Mouse (Mus musculus) C2C12 (cell line): ENCODE data around the gene Cyb5rl.

Experiments
- CEBPB ChIP-seq: IDR thresholded peaks from one replicate; pipeline ENCODE4 v1.6.1; 2011; ENCODE audit warnings: low read depth, mild to moderate bottlenecking, control low read depth, moderate library complexity
- CTCF ChIP-seq: IDR thresholded peaks from one replicate; pipeline ENCODE4 v1.5.1; 2011; ENCODE audit not compliant: control insufficient read depth, insufficient read depth, insufficient read length
- FOSL1 ChIP-seq: IDR thresholded peaks from one replicate; pipeline ENCODE4 v1.8.0; 2011; ENCODE audit warnings: mild to moderate bottlenecking, low read length; ENCODE audit not compliant: poor library complexity, insufficient read depth, severe bottlenecking
- MAX ChIP-seq: IDR thresholded peaks from one replicate; pipeline ENCODE4 v1.6.1; 2011; ENCODE audit warnings: mild to moderate bottlenecking, control low read depth
- MYOD1 ChIP-seq: IDR thresholded peaks from one replicate; pipeline ENCODE4 v1.6.1; 2011; ENCODE audit warnings: low read depth; ENCODE audit not compliant: control insufficient read depth, insufficient read length
- MYOG ChIP-seq: IDR thresholded peaks from one replicate; pipeline ENCODE4 v1.6.1; 2011; ENCODE audit not compliant: control insufficient read depth, insufficient read length; ENCODE audit errors: extremely low read depth
- USF1 ChIP-seq: IDR thresholded peaks from one replicate; pipeline ENCODE4 v1.6.1; 2011; ENCODE audit warnings: low read depth, mild to moderate bottlenecking, control low read depth, moderate library complexity

DNA sequence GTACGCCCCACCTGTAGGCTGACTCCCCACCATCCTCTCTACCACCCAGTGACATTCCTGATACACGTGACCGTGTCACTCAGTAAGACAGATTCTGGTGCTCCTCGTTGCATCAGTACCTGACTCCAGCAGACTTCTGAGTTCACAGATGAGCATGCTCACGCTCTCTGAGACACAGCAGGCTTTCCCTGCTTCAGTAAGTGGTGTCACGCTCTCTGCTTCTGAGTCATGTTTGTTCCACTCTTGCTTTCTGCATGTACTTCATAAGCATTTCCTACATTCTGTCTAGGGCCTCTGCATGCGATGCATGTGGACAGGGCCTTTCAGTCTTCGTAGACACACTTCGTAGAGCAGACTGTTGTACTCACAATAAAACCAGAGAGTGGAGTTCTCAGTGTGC is 5.6 kb downstream of the Cyb5rl start:
- TF ChIP-seq CTCF (no peak), USF1 (no peak), MAX (no peak), MYOG (no peak), CEBPB (no peak), FOSL1 (no peak), MYOD1 (no peak)
